Mouse (Mus musculus) Patski (cell line): ENCODE measurements around the gene Zbtb40. TPM values are rescaled to one million over a fixed set of nuclear protein-coding genes. Genes with fewer than 3 reads are reported as not detected.

ENCODE experiments used
- ATAC-seq: fragments of 100-300 bp; one replicate; pipeline ENCODE4 v1.8.0; 2021
- CTCF ChIA-PET: fragments of 350-600 bp; sonication (Branson Sonifier 250); formaldehyde crosslinking; loops from one replicate; lab custom pipeline; 2022; ENCODE audit warnings: inconsistent platforms; lab: Charles Lee
- POLR2A ChIA-PET: fragments of 350-600 bp; sonication (Branson Sonifier 250); formaldehyde crosslinking; loops from one replicate; lab custom pipeline; 2022; ENCODE audit warnings: antibody characterized with exemption, inconsistent platforms; lab: Charles Lee
- DNase-seq: peaks from one replicate; pipeline ENCODE4 v3.0.0-alpha.2; 2011; ENCODE audit warnings: low read depth, low spot score
- H3K27me3 ChIP-seq: fragments of 371-371 bp; one replicate; pipeline ENCODE4 v1.5.1; 2021
- CTCF ChIP-seq: fragments of 100-300 bp; IDR thresholded peaks from one replicate; pipeline ENCODE4 v1.5.1; 2021
- in situ Hi-C: fragments of 300-500 bp; cut with MboI; formaldehyde crosslinking; loops from 3 replicates; pipeline ENCODE4 v1.11.1; 2018; ENCODE audit warnings: low pct_unique_long_range_greater_than_20kb, mixed read lengths
- polyA plus RNA-seq: library from polyadenylated mRNA; unstranded; gene quantifications from one replicate; pipeline ENCODE4 v1.2.3, GENCODE M21; 2021

The Zbtb40 gene
- polyA plus RNA-seq, 1 experiment from 2014 or later = 6.0 TPM

DNA sequence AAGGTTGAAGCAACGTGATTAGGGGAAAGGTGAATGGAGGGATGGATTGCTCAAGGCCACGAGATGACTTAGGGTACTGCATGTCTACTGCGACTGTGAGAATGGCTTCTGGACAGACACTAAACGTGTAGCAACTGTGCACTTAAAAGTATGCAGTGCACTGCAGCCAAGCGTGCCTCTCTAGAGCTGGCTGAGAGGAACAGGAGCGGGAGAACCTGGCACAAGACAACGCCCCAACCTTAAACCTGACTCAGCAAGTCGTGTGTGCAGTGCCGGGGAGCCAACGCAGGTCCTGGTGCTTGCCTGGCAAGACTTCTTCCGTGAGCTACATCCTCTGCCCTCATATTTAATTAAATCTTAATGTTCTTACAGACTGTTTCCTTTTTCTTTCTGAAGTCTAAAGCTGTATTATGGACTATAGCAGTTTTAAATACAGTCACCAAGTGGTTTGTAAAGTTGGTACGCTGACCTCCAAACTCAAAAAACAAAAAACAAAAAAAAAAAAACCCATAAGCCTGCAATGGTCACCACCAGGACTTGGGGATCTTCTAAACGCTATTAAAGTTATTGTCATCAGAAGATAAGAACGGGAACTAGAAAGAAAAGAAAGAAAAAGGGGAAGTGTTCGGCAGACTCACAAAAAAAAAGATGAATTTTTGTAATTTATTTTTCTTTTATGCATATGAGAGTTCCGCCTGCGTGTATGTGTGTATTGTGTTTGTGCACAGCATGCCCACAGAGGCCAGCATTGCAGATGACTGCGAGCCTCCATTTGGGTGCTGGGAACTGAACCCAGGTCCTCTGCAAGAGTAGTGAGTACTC is 33.7 kb downstream of the Zbtb40 start:
- no peaks in the 10 kb centered on the region for H3K27me3 ChIP-seq
- ChIA-PET CTCF (no interaction called here), POLR2A (no interaction called here)
- DNase-seq = no peak
- ATAC-seq = no peak
- TF ChIP-seq CTCF = no peak
- in situ Hi-C loops = no loop called here

DNA sequence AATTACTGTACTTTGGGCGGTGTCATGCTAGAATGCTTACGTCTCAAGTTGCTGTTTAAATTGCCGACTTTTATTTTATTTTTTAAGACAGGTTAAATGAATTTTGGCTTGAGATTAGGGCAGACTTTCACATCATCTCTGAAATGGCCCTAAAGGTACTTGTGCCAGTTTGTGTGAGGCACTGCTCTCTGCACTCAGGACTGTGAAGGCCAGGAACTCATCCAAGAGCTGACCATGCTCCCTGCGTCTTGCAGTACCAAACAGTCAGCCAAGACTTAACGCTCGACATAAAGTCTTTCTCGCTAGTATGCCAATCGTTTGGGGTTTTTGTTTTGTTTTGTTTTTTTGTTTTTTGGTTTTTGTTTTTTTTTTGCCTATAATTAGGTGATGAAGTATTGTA is 34.5 kb downstream of the Zbtb40 start:
- ChIA-PET CTCF (interaction anchor here (0.6 kb wide), 1 partner anchor 45 kb away, joined by 3 read pairs; no protein-coding TSS in a partner anchor), POLR2A (no interaction called here)
- in situ Hi-C loops = no loop called here
- no peak for TF ChIP-seq CTCF
- no peak for DNase-seq
- ATAC-seq = no peak
- no peaks in the 10 kb centered on the region for H3K27me3 ChIP-seq

- in situ Hi-C loops = no loop called here
- no peak for TF ChIP-seq CTCF
- ChIA-PET POLR2A (no interaction called here), CTCF (no interaction called here)
- ATAC-seq (no peak), DNase-seq (no peak)
- no peaks in the 10 kb centered on the region for H3K27me3 ChIP-seq
These were observed 41.6 kb downstream of the Zbtb40 start for GRCm38 (mm10) chr4:137006966-137007365.

- DNase-seq (no peak), ATAC-seq (no peak)
- in situ Hi-C loops = no loop called here
- ChIA-PET CTCF (no interaction called here), POLR2A (no interaction called here)
- TF ChIP-seq CTCF = no peak
- H3K27me3 ChIP-seq = no peaks in the 10 kb centered on the region
These were observed 46.8 kb downstream of the Zbtb40 start for GRCm38 (mm10) chr4:137001825-137002224.

GRCm38 (mm10) chr4:137001020-137001419 is 47.6 kb downstream of the Zbtb40 start:
- ChIA-PET POLR2A (no interaction called here), CTCF (interaction anchor here (0.7 to 1.0 kb wide), 2 partner anchors 9 to 205 kb away, joined by 3 read pairs; no protein-coding TSS in a partner anchor)
- no peak for TF ChIP-seq CTCF
- no peak for DNase-seq
- ATAC-seq = no peak
- in situ Hi-C loops = no loop called here
- no peaks in the 10 kb centered on the region for H3K27me3 ChIP-seq

- in situ Hi-C loops = no loop called here
- no peak for ATAC-seq
These were observed 50.2 kb downstream of the Zbtb40 start for GRCm38 (mm10) chr4:136998371-136998770.

GRCm38 (mm10) chr4:136997723-136998345 is 50.8 kb downstream of the Zbtb40 start:
- POLR2A ChIA-PET = no interaction called here
- DNase-seq = no peak
- H3K27me3 ChIP-seq = no peaks in the 10 kb centered on the region
- CTCF ChIA-PET = no interaction called here
- in situ Hi-C loops = no loop called here
- no peak for ATAC-seq
- no peak for TF ChIP-seq CTCF

More at GRCm38 (mm10) chr4:136998371-136998770, 50.2 kb downstream of the Zbtb40 start:
- DNase-seq = no peak
- POLR2A ChIA-PET = interaction anchor here (0.6 kb wide), 1 partner anchor 87 kb away, joined by 6 read pairs; no protein-coding TSS in a partner anchor
- TF ChIP-seq CTCF = no peak
- CTCF ChIA-PET = no interaction called here
- H3K27me3 ChIP-seq = no peaks in the 10 kb centered on the region

- no peak for TF ChIP-seq CTCF
- CTCF ChIA-PET = no interaction called here
- DNase-seq = no peak
- ATAC-seq = no peak
- in situ Hi-C loops = no loop called here
- POLR2A ChIA-PET = no interaction called here
- no peaks in the 10 kb centered on the region for H3K27me3 ChIP-seq
These were observed 51.7 kb downstream of the Zbtb40 start for GRCm38 (mm10) chr4:136996933-136997332.

- ChIA-PET CTCF (no interaction called here), POLR2A (no interaction called here)
- H3K27me3 ChIP-seq = no peaks in the 10 kb centered on the region
- in situ Hi-C loops = no loop called here
- no peak for DNase-seq
- no peak for TF ChIP-seq CTCF
- no peak for ATAC-seq
These were observed 53.2 kb downstream of the Zbtb40 start for GRCm38 (mm10) chr4:136995361-136995760.

GRCm38 (mm10) chr4:136981993-136982695 is 66.5 kb downstream of the Zbtb40 start:
- in situ Hi-C loops = no loop called here
- no peak for ATAC-seq
- CTCF ChIA-PET = interaction anchor here (1.0 to 2.3 kb wide), 3 partner anchors 12 to 90 kb away, joined by 3 to 7 read pairs (median 3); no protein-coding TSS in a partner anchor

More at GRCm38 (mm10) chr4:136981993-136982695, 66.5 kb downstream of the Zbtb40 start:
- no peak for DNase-seq
- POLR2A ChIA-PET = no interaction called here
- no peaks in the 10 kb centered on the region for H3K27me3 ChIP-seq
- no peak for TF ChIP-seq CTCF
